Mouse (Mus musculus): Measurements from ENCODE around the gene Rsad1. TPM values are rescaled to one million over a fixed set of nuclear protein-coding genes. Genes with fewer than 3 reads are reported as not detected.

Gene Rsad1
- total RNA-seq (2014; rRNA removed; ENCODE audit: low replicate concordance) (14.5 and 17.7 TPM in 2 replicates), polyA plus RNA-seq (2015; fragmentation: Nextera tagmentation; extraction: Ambion mirVana) (9.2 and 9.8 TPM in 2 replicates)

- DNase-seq (ENCODE audit: low spot score) (peak; percentile 92), ATAC-seq (ENCODE audit: insufficient read depth, low read depth) (peak; percentile 90)
- Histone ChIP-seq H3K27me3 (ENCODE audit: control insufficient read depth, insufficient read depth, low read length) (no peaks in the 10 kb centered on the region), H3K4me2 (ENCODE audit: low read depth, low read length) (peak within 1 kb of the TSS; percentile 99), H3K4me1 (ENCODE audit: control insufficient read depth, insufficient read depth) (peaks cover 10% of the 10 kb centered on the region), H3K4me3 (ENCODE audit: low read depth, low read length) (peak within 1 kb of the TSS; percentile 68), H3K9ac (replicated peaks; ENCODE audit: low read depth, low read length) (peak within 1 kb of the TSS; percentile 75), H3K36me3 (replicated peaks; ENCODE audit: control insufficient read depth, insufficient read depth, low read length) (no peaks in the 10 kb centered on the region), H3K9me3 (replicated peaks; ENCODE audit: control insufficient read depth, low read length) (no peaks in the 10 kb centered on the region), H3K27ac (ENCODE audit: low read depth) (peak within 1 kb of the TSS; percentile 93)
- TF ChIP-seq EP300 (IDR thresholded peaks at IDR 0.05; ENCODE audit: low read depth) (0 out of 2 replicates have a peak, but pooled peaks have one; percentile 58), CTCF (IDR thresholded peaks at IDR 0.05; ENCODE audit: low read depth) (peak; percentile 77)
- 3% methylated on average over 47 of the region's 49 CpGs for WGBS
Observed at GRCm38 (mm10) chr11:94548888-94549690, at the start of gene Rsad1. TSS of gene Rsad1 (minus strand) at chr11:94549255.

- no peak overlapping the region for H3K27ac ChIP-seq (ENCODE audit: low read depth)
- H3K36me3 ChIP-seq (replicated peaks; ENCODE audit: control insufficient read depth, insufficient read depth, low read length): no peaks in the 10 kb centered on the region
- ATAC-seq (ENCODE audit: insufficient read depth, low read depth): no peak
- no peak for DNase-seq (ENCODE audit: low spot score)
- WGBS: 76% methylated on average over 6 of the region's 6 CpGs
- no peak overlapping the region for H3K9ac ChIP-seq (replicated peaks; ENCODE audit: low read depth, low read length)
- no peak overlapping the region for H3K4me3 ChIP-seq (ENCODE audit: low read depth, low read length)
- H3K27me3 ChIP-seq (ENCODE audit: control insufficient read depth, insufficient read depth, low read length): no peaks in the 10 kb centered on the region
- H3K4me2 ChIP-seq (ENCODE audit: low read depth, low read length): no peak overlapping the region
- H3K9me3 ChIP-seq (replicated peaks; ENCODE audit: control insufficient read depth, low read length): no peaks in the 10 kb centered on the region
- TF ChIP-seq CTCF (IDR thresholded peaks at IDR 0.05; ENCODE audit: low read depth) (peak; percentile 16; the same call in 1 of the 2 replicates), EP300 (IDR thresholded peaks at IDR 0.05; ENCODE audit: low read depth) (no peak)
- peaks cover 9% of the 10 kb centered on the region for H3K4me1 ChIP-seq (ENCODE audit: control insufficient read depth, insufficient read depth)
Observed at GRCm38 (mm10) chr11:94598437-94599120, 49.5 kb upstream of the Rsad1 start.

DNA sequence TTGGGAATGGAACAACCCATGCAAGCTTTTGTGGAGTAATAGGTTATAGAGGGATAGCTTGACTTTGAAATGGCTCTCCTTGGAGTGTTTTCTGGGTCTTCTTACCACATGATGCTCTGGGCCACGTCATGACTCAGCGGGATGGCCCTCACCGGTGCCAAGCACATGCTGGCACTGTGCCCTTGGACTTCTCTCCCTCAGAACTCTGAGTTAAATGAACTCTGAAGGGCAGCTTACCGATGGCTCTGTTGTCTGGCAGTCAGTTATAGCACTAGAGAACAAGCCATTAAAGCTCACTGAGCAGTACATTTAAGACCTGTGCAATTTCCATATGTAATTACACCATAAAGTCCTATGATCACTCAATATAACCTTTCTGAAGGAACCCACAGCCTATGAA, 48.3 kb upstream of the Rsad1 start:
- Histone ChIP-seq H3K9ac (replicated peaks; ENCODE audit: low read depth, low read length) (no peak overlapping the region), H3K36me3 (replicated peaks; ENCODE audit: control insufficient read depth, insufficient read depth, low read length) (no peaks in the 10 kb centered on the region), H3K27ac (ENCODE audit: low read depth) (no peak overlapping the region), H3K27me3 (ENCODE audit: control insufficient read depth, insufficient read depth, low read length) (no peaks in the 10 kb centered on the region), H3K4me2 (ENCODE audit: low read depth, low read length) (no peak overlapping the region), H3K4me3 (ENCODE audit: low read depth, low read length) (no peak overlapping the region), H3K9me3 (replicated peaks; ENCODE audit: control insufficient read depth, low read length) (no peaks in the 10 kb centered on the region), H3K4me1 (ENCODE audit: control insufficient read depth, insufficient read depth) (peaks cover 7% of the 10 kb centered on the region)
- no peak for TF ChIP-seq EP300 (IDR thresholded peaks at IDR 0.05; ENCODE audit: low read depth)
- TF ChIP-seq CTCF (IDR thresholded peaks at IDR 0.05; ENCODE audit: low read depth): no peak
- ATAC-seq (ENCODE audit: insufficient read depth, low read depth) (no peak), DNase-seq (ENCODE audit: low spot score) (no peak)
- 36% methylated on average over 4 of the region's 4 CpGs for WGBS

DNA sequence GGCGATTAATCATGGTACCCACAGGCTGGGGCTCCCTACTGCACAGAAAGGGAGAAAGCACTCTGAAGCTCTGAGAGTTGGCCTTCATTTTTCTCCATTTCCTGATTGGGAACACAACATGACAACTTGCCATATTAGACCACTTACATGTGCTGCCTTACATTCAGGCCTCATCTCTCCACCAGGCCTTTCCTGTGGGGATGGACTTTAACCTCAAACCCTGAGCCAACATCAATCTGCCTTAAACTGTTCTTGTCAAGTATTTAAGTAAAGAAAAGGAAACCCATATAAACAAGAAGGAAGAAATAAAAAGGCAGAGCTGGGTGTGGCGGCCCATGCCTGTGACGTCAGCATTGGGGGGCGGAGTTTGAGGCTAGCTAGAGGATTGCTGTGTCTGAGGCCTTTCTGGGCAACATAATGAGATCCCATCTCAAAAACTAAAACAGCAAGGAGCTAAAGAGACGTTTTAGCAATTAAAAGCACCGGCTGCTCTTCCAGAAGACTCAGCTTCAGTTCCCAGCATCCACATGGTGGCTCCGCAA, 47.3 kb upstream of the Rsad1 start:
- no peak overlapping the region; the same call in 1 of the 2 replicates for H3K27ac ChIP-seq (ENCODE audit: low read depth)
- ATAC-seq (ENCODE audit: insufficient read depth, low read depth): no peak
- H3K9ac ChIP-seq (replicated peaks; ENCODE audit: low read depth, low read length): no peak overlapping the region

GRCm38 (mm10) chr11:94587511-94587910, 38.5 kb upstream of the Rsad1 start:
- H3K9me3 ChIP-seq (replicated peaks; ENCODE audit: control insufficient read depth, low read length): no peaks in the 10 kb centered on the region
- 83% methylated on average over 6 of the region's 6 CpGs for WGBS
- H3K4me1 ChIP-seq (ENCODE audit: control insufficient read depth, insufficient read depth): no peaks in the 10 kb centered on the region
- TF ChIP-seq CTCF (IDR thresholded peaks at IDR 0.05; ENCODE audit: low read depth) (no peak), EP300 (IDR thresholded peaks at IDR 0.05; ENCODE audit: low read depth) (no peak)
- DNase-seq (ENCODE audit: low spot score) (no peak), ATAC-seq (ENCODE audit: insufficient read depth, low read depth) (no peak)
- no peak overlapping the region for H3K4me2 ChIP-seq (ENCODE audit: low read depth, low read length)
- H3K27ac ChIP-seq (ENCODE audit: low read depth): no peak overlapping the region
- no peak overlapping the region for H3K4me3 ChIP-seq (ENCODE audit: low read depth, low read length)
- no peaks in the 10 kb centered on the region for H3K36me3 ChIP-seq (replicated peaks; ENCODE audit: control insufficient read depth, insufficient read depth, low read length)
- no peak overlapping the region for H3K9ac ChIP-seq (replicated peaks; ENCODE audit: low read depth, low read length)
- H3K27me3 ChIP-seq (ENCODE audit: control insufficient read depth, insufficient read depth, low read length): no peaks in the 10 kb centered on the region

More for the DNA sequence above, 47.3 kb upstream of the Rsad1 start:
- no peaks in the 10 kb centered on the region for H3K36me3 ChIP-seq (replicated peaks; ENCODE audit: control insufficient read depth, insufficient read depth, low read length)
- H3K27me3 ChIP-seq (ENCODE audit: control insufficient read depth, insufficient read depth, low read length): no peaks in the 10 kb centered on the region
- TF ChIP-seq CTCF (IDR thresholded peaks at IDR 0.05; ENCODE audit: low read depth) (no peak), EP300 (IDR thresholded peaks at IDR 0.05; ENCODE audit: low read depth) (no peak)
- no peak overlapping the region for H3K4me3 ChIP-seq (ENCODE audit: low read depth, low read length)
- H3K9me3 ChIP-seq (replicated peaks; ENCODE audit: control insufficient read depth, low read length): no peaks in the 10 kb centered on the region
- WGBS: 68% methylated on average over 7 of the region's 7 CpGs
- no peak for DNase-seq (ENCODE audit: low spot score)
- H3K4me2 ChIP-seq (ENCODE audit: low read depth, low read length): no peak overlapping the region
- H3K4me1 ChIP-seq (ENCODE audit: control insufficient read depth, insufficient read depth): peaks cover 2% of the 10 kb centered on the region; the same call in 1 of the 2 replicates
